Mouse (Mus musculus) MEL (cell line): Measurements from ENCODE around the gene Carnmt1. TPM values are rescaled to one million over a fixed set of nuclear protein-coding genes. Genes with fewer than 3 reads are reported as not detected.
A peak's percentile ranks its signal among the peaks of the same experiment; 100 is the strongest.

Experiments
- DNase-seq: peaks from one replicate; pipeline ENCODE4 v3.0.0; 2011; ENCODE audit warnings: low read depth, low spot score
- H3K27ac ChIP-seq: 2 replicates; pipeline ENCODE4 v1.5.1; 2012; ENCODE audit warnings: low read depth, mild to moderate bottlenecking, control low read depth, low read length, moderate library complexity; ENCODE audit not compliant: control insufficient read depth
- H3K27me3 ChIP-seq, 2 experiments: fragments of 150-350 bp in 1 of 2; sonication (generic) in 1 of 2; 2 replicates each; pipeline ENCODE4 v1.6.1; 2012; ENCODE audit warnings: low read length in 2 of 2, mild to moderate bottlenecking in 2 of 2, improper control_type of control experiment in 1 of 2, moderate library complexity in 1 of 2; ENCODE audit not compliant: insufficient read depth in 2 of 2, control insufficient read depth in 1 of 2
- H3K36me3 ChIP-seq, 2 experiments: 2 replicates each; pipeline ENCODE4 v1.6.1; 2012 to 2014; ENCODE audit warnings: low read length in 2 of 2, improper control_type of control experiment in 1 of 2, inconsistent platforms in 1 of 2, mild to moderate bottlenecking in 1 of 2; ENCODE audit not compliant: insufficient read depth in 2 of 2, control insufficient read depth in 1 of 2
- H3K4me1 ChIP-seq, 2 experiments: fragments of 150-350 bp in 1 of 2; sonication (generic) in 1 of 2; 2 replicates each; pipeline ENCODE4 v1.6.1; 2012; ENCODE audit warnings: low read length in 2 of 2, improper control_type of control experiment in 1 of 2, mild to moderate bottlenecking in 1 of 2; ENCODE audit not compliant: insufficient read depth in 2 of 2, control insufficient read depth in 1 of 2
- H3K4me3 ChIP-seq, 2 experiments: fragments of 150-350 bp in 1 of 2; sonication (generic) in 1 of 2; 2 replicates each; pipeline ENCODE4 v1.5.1; 2012; ENCODE audit warnings: low read depth in 2 of 2, low read length in 2 of 2, mild to moderate bottlenecking in 2 of 2, moderate library complexity in 2 of 2, control low read depth in 1 of 2, improper control_type of control experiment in 1 of 2; ENCODE audit not compliant: control insufficient read depth in 1 of 2, insufficient read depth in 1 of 2
- H3K79me2 ChIP-seq: 2 replicates; pipeline ENCODE4 v1.6.1; 2012; ENCODE audit warnings: mild to moderate bottlenecking, low read length, moderate library complexity; ENCODE audit not compliant: control insufficient read depth, poor library complexity, insufficient read depth
- H3K9ac ChIP-seq: 2 replicates; pipeline ENCODE4 v1.6.1; 2012; ENCODE audit warnings: low read depth, mild to moderate bottlenecking, control low read depth, low read length, moderate library complexity; ENCODE audit not compliant: control insufficient read depth, poor library complexity, severe bottlenecking
- H3K9me3 ChIP-seq: fragments of 150-350 bp; sonication (generic); replicated peaks from 2 replicates; pipeline ENCODE4 v1.6.1; 2012; ENCODE audit warnings: mild to moderate bottlenecking, low read length, improper control_type of control experiment, moderate library complexity; ENCODE audit not compliant: insufficient read depth
- CHD1 ChIP-seq: IDR thresholded peaks from 2 replicates; pipeline ENCODE4 v1.6.1; 2012; ENCODE audit warnings: low read depth, mild to moderate bottlenecking, inconsistent platforms, low read length, improper control_type of control experiment
- CHD2 ChIP-seq: IDR thresholded peaks from 2 replicates; pipeline ENCODE4 v1.6.1; 2011; ENCODE audit warnings: low read length, improper control_type of control experiment
- CTCF ChIP-seq, 3 experiments: IDR thresholded peaks in 2 of 3; conservative IDR thresholded peaks in 1 of 3; 2 replicates each; pipeline ENCODE4 v1.5.1; 2011 to 2012; ENCODE audit warnings: low read length in 3 of 3, low read depth in 2 of 3, mild to moderate bottlenecking in 2 of 3, improper control_type of control experiment in 1 of 3, inconsistent platforms in 1 of 3, mixed read lengths in 1 of 3, moderate library complexity in 1 of 3; ENCODE audit not compliant: control insufficient read depth in 1 of 3, insufficient read depth in 1 of 3, poor library complexity in 1 of 3, severe bottlenecking in 1 of 3
- E2F4 ChIP-seq: IDR thresholded peaks from 2 replicates; pipeline ENCODE4 v1.6.1; 2011; ENCODE audit warnings: low read depth, low read length, improper control_type of control experiment, borderline replicate concordance
- ELF1 ChIP-seq: IDR thresholded peaks from 2 replicates; pipeline ENCODE4 v1.6.1; 2014; ENCODE audit warnings: low read depth, mild to moderate bottlenecking, inconsistent platforms, low read length, improper control_type of control experiment, moderate library complexity
- EP300 ChIP-seq, 2 experiments: IDR thresholded peaks; 2 replicates each; pipeline ENCODE4 v1.6.1; 2011; ENCODE audit warnings: improper control_type of control experiment in 2 of 2, low read length in 2 of 2, low read depth in 1 of 2, mild to moderate bottlenecking in 1 of 2
- ETS1 ChIP-seq: IDR thresholded peaks from 2 replicates; pipeline ENCODE4 v1.6.1; 2012; ENCODE audit warnings: low read depth, mild to moderate bottlenecking, inconsistent platforms, low read length, improper control_type of control experiment, moderate library complexity
- GATA1 ChIP-seq: IDR thresholded peaks from 2 replicates; pipeline ENCODE4 v1.6.1; 2011; ENCODE audit warnings: low read depth, low read length, improper control_type of control experiment
- HCFC1 ChIP-seq: IDR thresholded peaks from 2 replicates; pipeline ENCODE4 v1.6.1; 2012; ENCODE audit warnings: low read depth, mild to moderate bottlenecking, inconsistent platforms, low read length, improper control_type of control experiment, moderate library complexity
- MAFK ChIP-seq: IDR thresholded peaks from 2 replicates; pipeline ENCODE4 v1.6.1; 2011; ENCODE audit warnings: low read depth, mild to moderate bottlenecking, low read length, improper control_type of control experiment, borderline replicate concordance
- MAX ChIP-seq: IDR thresholded peaks from 2 replicates; pipeline ENCODE4 v1.6.1; 2011; ENCODE audit warnings: low read length, improper control_type of control experiment
- MAZ ChIP-seq: IDR thresholded peaks from 2 replicates; pipeline ENCODE4 v1.6.1; 2012; ENCODE audit warnings: low read depth, mild to moderate bottlenecking, inconsistent platforms, low read length, improper control_type of control experiment
- MYB ChIP-seq: IDR thresholded peaks from 2 replicates; pipeline ENCODE4 v1.6.1; 2011; ENCODE audit warnings: mild to moderate bottlenecking, low read depth, low read length, improper control_type of control experiment
- MYC ChIP-seq: IDR thresholded peaks from 2 replicates; pipeline ENCODE4 v1.6.1; 2011; ENCODE audit warnings: low read depth, mild to moderate bottlenecking, low read length, improper control_type of control experiment, moderate library complexity
- NELFE ChIP-seq: IDR thresholded peaks from 2 replicates; pipeline ENCODE4 v1.6.1; 2011; ENCODE audit warnings: low read depth, low read length, improper control_type of control experiment
- NRF1 ChIP-seq: IDR thresholded peaks from 2 replicates; pipeline ENCODE4 v1.6.1; 2014; ENCODE audit warnings: low read depth, mild to moderate bottlenecking, inconsistent platforms, low read length, improper control_type of control experiment, moderate library complexity; ENCODE audit not compliant: poor library complexity, insufficient read depth, severe bottlenecking
- POLR2AphosphoS5 ChIP-seq: IDR thresholded peaks from 2 replicates; pipeline ENCODE4 v1.6.1; 2012; ENCODE audit warnings: low read depth, borderline replicate concordance, mild to moderate bottlenecking, inconsistent platforms, low read length, moderate library complexity, mixed read lengths
- RAD21 ChIP-seq: IDR thresholded peaks from 2 replicates; pipeline ENCODE4 v1.6.1; 2011; ENCODE audit warnings: mild to moderate bottlenecking, low read depth, low read length, improper control_type of control experiment
- RCOR1 ChIP-seq: IDR thresholded peaks from 2 replicates; pipeline ENCODE4 v1.6.1; 2012; ENCODE audit warnings: low read depth, mild to moderate bottlenecking, inconsistent platforms, low read length, improper control_type of control experiment
- SIN3A ChIP-seq: IDR thresholded peaks from 2 replicates; pipeline ENCODE4 v1.6.1; 2012; ENCODE audit warnings: low read length, improper control_type of control experiment, inconsistent platforms
- SMC3 ChIP-seq: IDR thresholded peaks from 2 replicates; pipeline ENCODE4 v1.6.1; 2011; ENCODE audit warnings: low read depth, low read length, improper control_type of control experiment
- TAL1 ChIP-seq: IDR thresholded peaks from 2 replicates; pipeline ENCODE4 v1.6.1; 2012; ENCODE audit warnings: mild to moderate bottlenecking, inconsistent platforms, low read length, moderate library complexity, mixed read lengths
- TBP ChIP-seq: IDR thresholded peaks from 2 replicates; pipeline ENCODE4 v1.8.0; 2011; ENCODE audit warnings: low read depth, low read length, improper control_type of control experiment
- TCF12 ChIP-seq: IDR thresholded peaks from 2 replicates; pipeline ENCODE4 v1.6.1; 2014; ENCODE audit warnings: low read depth, mild to moderate bottlenecking, inconsistent platforms, low read length, improper control_type of control experiment, moderate library complexity
- UBTF ChIP-seq: IDR thresholded peaks from 2 replicates; pipeline ENCODE4 v1.6.1; 2012; ENCODE audit warnings: low read depth, mild to moderate bottlenecking, inconsistent platforms, low read length, improper control_type of control experiment, moderate library complexity, borderline replicate concordance; ENCODE audit not compliant: insufficient read depth
- USF1 ChIP-seq: IDR thresholded peaks from 2 replicates; pipeline ENCODE4 v1.6.1; 2014; ENCODE audit warnings: low read depth, mild to moderate bottlenecking, inconsistent platforms, low read length, improper control_type of control experiment, moderate library complexity
- ZKSCAN1 ChIP-seq: IDR thresholded peaks from 2 replicates; pipeline ENCODE4 v1.6.1; 2012; ENCODE audit warnings: low read depth, mild to moderate bottlenecking, inconsistent platforms, low read length, improper control_type of control experiment, moderate library complexity
- ZMIZ1 ChIP-seq: IDR thresholded peaks from 2 replicates; pipeline ENCODE4 v1.6.1; 2012; ENCODE audit warnings: low read depth, mild to moderate bottlenecking, inconsistent platforms, low read length, improper control_type of control experiment, moderate library complexity
- polyA plus RNA-seq, 2 experiments: library from polyadenylated mRNA; stranded (reverse) in 1 of 2; unstranded in 1 of 2; fragments of >175 nt in 1 of 2; fragments of >200 nt in 1 of 2; gene quantifications; 2 replicates each; pipeline versions ENCODE4 v1.2.1 to v1.2.4; 2012; ENCODE audit warnings: low replicate concordance in 2 of 2, low read depth in 1 of 2; ENCODE audit not compliant: insufficient read length in 2 of 2, insufficient read depth in 1 of 2, missing spikeins in 1 of 2
- total RNA-seq: library from RNA; depleted of rRNA; stranded (reverse); fragments of 300-350 nt; gene quantifications from 2 replicates; pipeline ENCODE4 v1.2.3, GENCODE M21; 2012

Carnmt1 gene
- total and polyA plus RNA-seq, 3 experiments = 15.4 to 23.3 TPM; not detected in 1

GRCm38 (mm10) chr19:18735901-18736300 is 65.3 kb downstream of the Carnmt1 start:
- Histone ChIP-seq H3K36me3 (peaks cover 0 to 31% of the 10 kb centered on the region in 2 experiments; a peak in 2 of 4 replicates), H3K4me1 (peaks cover 6 to 23% of the 10 kb centered on the region in 2 experiments)

GRCm38 (mm10) chr19:18739146-18739545 is 68.6 kb downstream of the Carnmt1 start:
- H3K27me3 ChIP-seq = no peaks in the 10 kb centered on the region
- peaks cover 6 to 23% of the 10 kb centered on the region in 2 experiments for H3K4me1 ChIP-seq
- H3K9ac ChIP-seq = no peak overlapping the region
- no peaks in the 10 kb centered on the region for H3K9me3 ChIP-seq
- peak overlapping the region; percentile 25; the same call in 1 of the 2 replicates for H3K27ac ChIP-seq
- peaks cover 0 to 31% of the 10 kb centered on the region in 2 experiments; a peak in 2 of 4 replicates for H3K36me3 ChIP-seq
- no peaks in the 10 kb centered on the region for H3K79me2 ChIP-seq
- TF ChIP-seq TCF12 = peak; percentile 53
- no peak for TF ChIP-seq CTCF (IDR thresholded peaks at IDR 0.05 in 2 of 3, conservative IDR thresholded peaks at IDR 0.05 in 1 of 3; ENCODE audit: control insufficient read depth in 1 of 3, insufficient read depth in 1 of 3, low read depth in 2 of 3, low read length in 3 of 3, poor library complexity in 1 of 3, severe bottlenecking in 1 of 3)
- peak; percentile 34 for TF ChIP-seq TAL1
- peak; percentile 66 for TF ChIP-seq GATA1
- peak; percentile 55 to 70 for TF ChIP-seq EP300 (IDR thresholded peaks at IDR 0.05; ENCODE audit: low read depth in 1 of 2, low read length in 2 of 2)
- TF ChIP-seq RCOR1 = peak; percentile 27; the same call in 1 of the 2 replicates
- TF ChIP-seq SIN3A = no peak; the same call in 1 of the 2 replicates
- H3K4me3 ChIP-seq = no peak overlapping the region
- peak; percentile 56 for DNase-seq

More at GRCm38 (mm10) chr19:18735901-18736300, 65.3 kb downstream of the Carnmt1 start:
- TF ChIP-seq HCFC1 = 0 out of 2 replicates have a peak, but pooled peaks have one; percentile 32
- no peak for TF ChIP-seq UBTF
- no peak for TF ChIP-seq CHD1
- TF ChIP-seq SMC3 = no peak
- TF ChIP-seq CTCF (IDR thresholded peaks at IDR 0.05 in 2 of 3, conservative IDR thresholded peaks at IDR 0.05 in 1 of 3; ENCODE audit: control insufficient read depth in 1 of 3, insufficient read depth in 1 of 3, low read depth in 2 of 3, low read length in 3 of 3, poor library complexity in 1 of 3, severe bottlenecking in 1 of 3) = no peak
- TF ChIP-seq SIN3A = 0 out of 2 replicates have a peak, but pooled peaks have one; percentile 11
- TF ChIP-seq NELFE = no peak
- TF ChIP-seq ELF1 = no peak
- TF ChIP-seq TBP = peak; percentile 39; the same call in 1 of the 2 replicates
- peak; percentile 71; the same call in 1 of the 2 replicates for TF ChIP-seq TCF12
- no peak for TF ChIP-seq MAZ
- peak; percentile 79 for TF ChIP-seq GATA1
- no peak for TF ChIP-seq CHD2
- TF ChIP-seq RCOR1 = peak; percentile 34; the same call in 1 of the 2 replicates
- no peak for TF ChIP-seq RAD21
- no peak for TF ChIP-seq MAFK
- peak; percentile 54 for TF ChIP-seq TAL1
- 0 out of 2 replicates have a peak, but pooled peaks have one; percentile 57 for TF ChIP-seq MYB
- TF ChIP-seq MYC = no peak
- TF ChIP-seq NRF1 = no peak
- TF ChIP-seq USF1 = no peak
- TF ChIP-seq EP300 (IDR thresholded peaks at IDR 0.05; ENCODE audit: low read depth in 1 of 2, low read length in 2 of 2) = peak; percentile 88 to 91
- no peak for TF ChIP-seq E2F4
- TF ChIP-seq ZKSCAN1 = no peak
- TF ChIP-seq ZMIZ1 = no peak
- no peak for TF ChIP-seq MAX
- no peak for TF ChIP-seq POLR2AphosphoS5
- 0 out of 2 replicates have a peak, but pooled peaks have one; percentile 23 for TF ChIP-seq ETS1
- no peaks in the 10 kb centered on the region for H3K79me2 ChIP-seq
- no peak overlapping the region for H3K4me3 ChIP-seq
- H3K27ac ChIP-seq = peak overlapping the region; percentile 72
- H3K9me3 ChIP-seq = no peaks in the 10 kb centered on the region
- H3K27me3 ChIP-seq = no peaks in the 10 kb centered on the region
- DNase-seq = peak; percentile 87
- peak overlapping the region; percentile 7; the same call in 1 of the 2 replicates for H3K9ac ChIP-seq
